Mouse (Mus musculus) layer of hippocampus, postnatal 14 days (tissue): Measurements from ENCODE around the gene Syngr1. TPM values are rescaled to one million over a fixed set of nuclear protein-coding genes. Genes with fewer than 3 reads are reported as not detected.

ENCODE experiments used
- DNase-seq, 2 experiments: peaks; one replicate each; pipeline ENCODE4 v3.0.0; 2021 to 2022; ENCODE audit warnings: low spot score in 2 of 2, mixed read lengths in 1 of 2
- long read RNA-seq, 2 experiments: library from polyadenylated mRNA; stranded (forward); transcript quantifications; one replicate each; pipeline ENCODE4 v2.0.0; 2021
- total RNA-seq, 2 experiments: library from RNA; stranded (reverse); gene quantifications; 2 replicates each; pipeline ENCODE4 v1.2.3; 2021

Gene Syngr1
- 100 to 1,000 TPM; 462 to 472 TPM for total RNA-seq
- long read RNA-seq, experiment 1, full-length matches to known transcripts = 33 of 217 reads
- long read RNA-seq, experiment 1, partial matches to known transcripts = 173 of 217 reads
- long read RNA-seq, experiment 1, other reads (novel, unspliced or antisense) = 11 of 217 reads
- long read RNA-seq, experiment 2, full-length matches to known transcripts = 55 of 330 reads
- long read RNA-seq, experiment 2, partial matches to known transcripts = 272 of 330 reads
- long read RNA-seq, experiment 2, other reads (novel, unspliced or antisense) = 3 of 330 reads

GRCm38 (mm10) chr15:80091121-80091955, at the start of gene Syngr1, which contains the start of gene Rpl3:
Gene Syngr1 (plus strand): TSS chr15:80091334.
Gene Rpl3 (minus strand): TSS chr15:80091868.
- peak; percentile 84 to 89 for DNase-seq

DNA sequence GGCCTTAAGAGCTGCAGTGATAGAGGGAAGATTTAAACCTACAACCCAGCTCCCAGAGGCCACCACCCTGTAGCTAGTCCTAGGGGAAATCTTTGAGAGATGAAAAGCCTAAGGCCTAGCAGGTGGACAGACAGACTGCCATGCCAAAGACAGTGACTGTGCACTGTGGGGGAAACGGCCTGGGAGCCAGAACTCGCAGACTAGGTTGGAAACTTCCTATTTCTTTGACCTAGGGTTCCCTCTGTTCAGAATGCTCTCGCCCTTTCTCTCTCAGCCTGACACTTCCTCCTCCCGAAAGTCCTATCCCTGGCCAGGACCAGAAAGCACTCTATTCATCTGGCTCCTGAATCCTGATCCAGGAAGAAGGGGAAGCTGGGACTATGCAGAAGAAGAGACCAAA, 49.0 kb upstream of the Syngr1 start:
- no peak for DNase-seq

GRCm38 (mm10) chr15:80044249-80044648, 46.9 kb upstream of the Syngr1 start:
- no peak for DNase-seq

DNA sequence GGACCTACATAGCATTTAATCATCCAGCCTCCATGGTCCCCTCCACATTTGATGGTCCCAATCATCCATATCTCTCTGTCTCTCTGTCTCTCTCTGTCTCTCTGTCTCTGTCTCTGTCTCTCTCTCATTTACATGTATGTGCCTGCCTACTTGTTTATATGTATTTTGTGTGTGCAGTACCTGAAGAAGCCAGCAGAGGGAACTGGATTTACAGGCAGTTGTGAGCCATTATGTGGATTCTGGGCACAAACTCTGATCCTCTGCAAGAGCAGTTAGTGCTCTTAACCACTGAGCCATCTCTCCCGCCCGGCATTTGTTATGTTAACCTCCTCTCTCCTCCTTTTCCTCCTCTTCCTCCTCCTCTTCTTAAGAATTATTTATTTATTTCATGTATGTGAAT, 45.4 kb upstream of the Syngr1 start:
- no peak for DNase-seq

GRCm38 (mm10) chr15:80047242-80047641, 43.9 kb upstream of the Syngr1 start:
- DNase-seq = no peak

GRCm38 (mm10) chr15:80047973-80048372, 43.2 kb upstream of the Syngr1 start:
- no peak for DNase-seq

DNA sequence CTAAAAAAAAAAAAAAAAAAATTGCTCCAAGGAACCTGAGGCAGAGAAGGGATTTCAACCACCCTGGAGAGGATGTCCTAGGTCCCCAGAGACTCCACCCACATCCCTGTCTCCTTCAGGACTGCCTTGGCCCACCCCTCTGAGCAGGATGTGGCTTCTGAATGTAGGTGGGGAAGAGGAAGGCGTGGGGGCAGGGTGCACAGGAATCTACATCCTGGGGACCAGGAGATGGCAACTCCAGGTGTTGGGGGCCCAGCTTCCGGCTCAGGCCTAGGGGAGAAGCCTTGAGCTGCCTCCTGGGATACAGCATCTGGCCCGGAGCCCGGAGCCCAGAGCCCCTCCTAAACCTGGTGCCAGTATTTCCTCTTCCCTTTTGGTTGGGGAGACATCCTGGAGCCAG, 41.0 kb upstream of the Syngr1 start:
- DNase-seq = no peak

DNA sequence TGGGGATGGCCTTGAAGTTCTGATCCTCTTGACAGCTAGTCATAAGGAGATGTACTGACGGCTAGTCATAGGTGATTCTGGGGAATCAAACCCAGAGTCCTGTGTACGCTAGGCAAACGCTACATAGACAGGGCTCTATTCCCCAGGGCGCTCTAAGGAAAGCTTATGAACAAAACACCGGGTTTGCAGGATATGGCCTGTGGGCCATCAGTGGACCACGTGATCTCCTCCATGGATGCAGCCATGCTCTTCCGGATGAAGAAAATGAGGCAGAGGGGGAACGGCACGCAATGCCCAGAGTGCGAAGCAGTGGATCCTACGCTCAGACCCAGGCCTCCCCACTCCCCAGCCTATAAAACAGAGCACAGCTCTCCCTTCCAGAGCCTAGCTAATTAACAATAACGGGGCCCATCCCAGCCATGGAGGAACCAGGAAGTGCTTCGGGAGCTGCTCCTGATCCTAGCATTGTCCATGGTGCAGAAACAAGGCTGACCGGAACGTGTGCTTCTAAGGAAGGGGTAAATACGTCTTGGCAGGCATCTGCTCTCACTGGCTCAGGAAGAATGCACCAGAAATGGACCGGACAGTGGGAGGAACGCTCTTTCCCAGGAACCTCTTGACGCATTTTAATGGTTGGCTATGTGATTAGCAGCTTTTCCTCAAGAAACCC, 39.9 kb upstream of the Syngr1 start:
- DNase-seq = no peak

- DNase-seq = no peak
Measured at GRCm38 (mm10) chr15:80051782-80052181, 39.4 kb upstream of the Syngr1 start.

GRCm38 (mm10) chr15:80053381-80054033, 37.6 kb upstream of the Syngr1 start:
- no peak for DNase-seq

- no peak for DNase-seq
Measured at GRCm38 (mm10) chr15:80054034-80054710, 37.0 kb upstream of the Syngr1 start.

DNA sequence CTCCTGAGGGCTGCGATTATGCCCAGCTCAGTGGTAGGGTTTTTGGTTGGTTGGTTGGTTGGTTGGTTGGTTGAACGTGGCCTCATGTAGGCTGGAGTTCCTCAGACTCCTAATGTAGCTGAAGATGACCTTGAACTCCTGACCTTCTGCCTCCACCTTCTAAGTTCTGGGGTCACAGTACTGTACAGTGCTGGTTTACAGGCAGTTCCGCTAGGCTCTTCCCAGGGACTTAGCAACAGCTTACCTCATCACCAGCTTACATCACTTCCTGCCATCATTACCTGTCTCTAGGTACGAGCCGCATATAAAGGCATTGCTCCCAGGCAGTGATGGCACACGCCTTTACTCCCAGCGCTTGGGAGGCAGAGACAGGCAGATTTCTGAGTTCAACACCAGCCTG, 33.0 kb upstream of the Syngr1 start:
- DNase-seq = no peak

GRCm38 (mm10) chr15:80059606-80060005, 31.5 kb upstream of the Syngr1 start:
- no peak for DNase-seq

- no peak for DNase-seq
Measured at GRCm38 (mm10) chr15:80060356-80061070, 30.6 kb upstream of the Syngr1 start.

- no peak for DNase-seq
Measured at GRCm38 (mm10) chr15:80061071-80061550, 30.0 kb upstream of the Syngr1 start.

DNA sequence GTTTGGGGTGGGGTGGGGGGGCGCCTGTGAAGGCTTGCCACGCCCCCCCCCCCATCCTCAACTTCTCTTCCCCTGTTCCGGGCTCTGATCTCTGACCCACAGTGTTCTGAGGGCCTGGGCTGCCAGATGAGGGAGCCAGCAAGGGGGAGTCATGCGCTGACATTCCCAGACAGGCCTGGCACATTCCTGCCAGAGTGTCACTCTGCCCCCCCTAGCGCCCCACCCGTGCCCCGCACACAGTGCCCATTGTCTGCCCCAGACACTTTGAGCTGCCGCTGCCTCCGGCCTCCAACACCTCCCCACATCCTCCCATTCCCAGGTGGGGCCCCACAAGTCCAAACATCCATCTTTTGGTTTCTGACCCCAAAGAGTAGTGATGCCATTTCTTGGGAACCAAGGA, 28.8 kb upstream of the Syngr1 start:
- DNase-seq = no peak

DNA sequence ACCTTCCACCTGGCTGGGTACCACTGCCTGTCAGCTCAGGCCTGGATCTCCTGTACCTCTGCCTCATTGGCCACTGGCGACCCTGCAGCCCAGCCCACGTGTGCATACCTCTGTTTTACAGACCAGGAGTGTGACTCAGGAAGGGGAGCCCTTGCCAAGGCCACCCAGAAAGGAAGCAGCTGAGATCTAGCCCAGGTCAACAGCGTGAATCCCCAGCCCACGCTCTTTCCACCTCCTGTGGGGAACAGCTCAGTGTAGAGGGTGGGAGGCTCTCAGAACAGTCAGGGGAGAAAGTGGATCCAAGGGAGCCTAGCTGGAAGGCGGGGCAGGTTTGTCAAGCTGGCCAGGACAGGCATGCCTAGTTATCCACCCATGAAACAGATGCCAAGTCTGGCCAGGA, 28.3 kb upstream of the Syngr1 start:
- DNase-seq = no peak

DNA sequence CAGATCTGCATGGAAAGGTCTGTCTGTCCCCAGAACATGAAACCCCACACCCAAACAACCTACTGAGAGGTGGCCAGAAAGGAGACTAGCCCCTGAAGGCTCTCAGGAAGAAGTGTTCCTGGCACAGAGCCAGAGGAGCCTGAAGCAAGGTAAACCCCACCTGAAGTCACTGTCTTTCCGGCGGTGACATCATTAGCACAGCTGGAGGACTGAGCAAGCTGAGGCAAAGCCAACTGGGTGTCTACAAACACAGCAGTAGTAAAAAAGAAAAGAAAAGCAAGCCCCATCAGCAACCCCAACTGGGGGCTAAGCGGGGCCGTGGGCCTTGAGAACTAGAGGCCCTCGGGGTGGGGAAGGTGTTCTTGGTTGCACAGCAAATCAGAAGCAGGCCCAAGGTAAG, 26.2 kb upstream of the Syngr1 start:
- DNase-seq = no peak

GRCm38 (mm10) chr15:80065414-80065813, 25.7 kb upstream of the Syngr1 start:
- DNase-seq = no peak

- no peak for DNase-seq
Measured at GRCm38 (mm10) chr15:80066538-80066937, 24.6 kb upstream of the Syngr1 start.
